Mouse (Mus musculus) G1E (cell line): Measurements from ENCODE around the gene Lrrc58. TPM values are rescaled to one million over a fixed set of nuclear protein-coding genes. Genes with fewer than 3 reads are reported as not detected.
A peak's percentile ranks its signal among the peaks of the same experiment; 100 is the strongest.

Experiments used
- ATAC-seq: 2 replicates; pipeline ENCODE4 v1.8.0; 2016; ENCODE audit warnings: mild to moderate bottlenecking; ENCODE audit not compliant: insufficient number of reproducible peaks, poor library complexity, low FRiP score, severe bottlenecking; ENCODE audit errors: extremely low read depth
- DNase-seq: peaks from one replicate; pipeline ENCODE4 v3.0.0; 2012; ENCODE audit warnings: low spot score
- H3K27me3 ChIP-seq: 2 replicates; pipeline ENCODE4 v1.6.1; 2012; ENCODE audit warnings: mild to moderate bottlenecking, low read length, inconsistent platforms; ENCODE audit not compliant: insufficient read depth
- H3K36me3 ChIP-seq: replicated peaks from 2 replicates; pipeline ENCODE3; 2012; ENCODE audit warnings: mild to moderate bottlenecking, inconsistent platforms
- H3K4me1 ChIP-seq: 2 replicates; pipeline ENCODE4 v1.6.1; 2012; ENCODE audit warnings: low read depth, low read length, inconsistent platforms, mixed read lengths; ENCODE audit not compliant: insufficient read depth
- H3K4me3 ChIP-seq: 2 replicates; pipeline ENCODE4 v1.5.1; 2012; ENCODE audit warnings: low read depth, mild to moderate bottlenecking, inconsistent platforms, low read length, moderate library complexity, mixed read lengths
- H3K9me3 ChIP-seq: replicated peaks from 2 replicates; pipeline ENCODE4 v1.6.1; 2012; ENCODE audit warnings: inconsistent platforms
- CTCF ChIP-seq: IDR thresholded peaks from 2 replicates; pipeline ENCODE4 v1.5.1; 2012; ENCODE audit warnings: low read depth, low read length, inconsistent platforms, mixed read lengths
- GATA1 ChIP-seq: IDR thresholded peaks from 2 replicates; pipeline ENCODE4 v1.6.1; 2012; ENCODE audit warnings: borderline replicate concordance, low read length, inconsistent platforms, mixed read lengths
- GATA2 ChIP-seq: IDR thresholded peaks from 2 replicates; pipeline ENCODE4 v1.6.1; 2012; ENCODE audit warnings: low read depth, low read length, inconsistent platforms, borderline replicate concordance
- POLR2AphosphoS5 ChIP-seq: IDR thresholded peaks from 2 replicates; pipeline ENCODE4 v1.6.1; 2012; ENCODE audit warnings: low read depth, low read length, inconsistent platforms; ENCODE audit not compliant: insufficient replicate concordance
- TAL1 ChIP-seq: conservative IDR thresholded peaks from 2 replicates; pipeline ENCODE4 v1.6.1; 2012; ENCODE audit warnings: low read depth, low read length, inconsistent platforms, mixed read lengths
- polyA plus RNA-seq: library from polyadenylated mRNA; stranded (reverse); fragments of >175 nt; gene quantifications from 2 replicates; pipeline ENCODE4 v1.2.3, GENCODE M21; 2012
- total RNA-seq, 2 experiments: library from RNA; stranded (forward) in 1 of 2; stranded (reverse) in 1 of 2; fragments of 200-1000 nt in 1 of 2; fragments of >200 nt in 1 of 2; fragmentation: Nextera tagmentation in 1 of 2; gene quantifications; 2 replicates each; pipeline ENCODE4 v1.2.3; 2014 to 2017

Lrrc58 gene
- total RNA-seq (2014; fragmentation: Nextera tagmentation), result 86.3 and 90.6 TPM in 2 replicates
- 37.9 and 46.5 TPM in 2 replicates for total RNA-seq (2017)
- 4.3 and 5.4 TPM in 2 replicates for polyA plus RNA-seq

GRCm38 (mm10) chr16:37867791-37868505, at the start of gene Lrrc58:
Lrrc58 (plus strand) TSS chr16:37868389.
- DNase-seq (peak; percentile 95), ATAC-seq (peak; percentile 32; the same call in 1 of the 2 replicates)
- peaks cover 28% of the 10 kb centered on the region for H3K4me1 ChIP-seq
- 0 out of 2 replicates have a peak, but pooled peaks cover 8% of the 10 kb centered on the region for H3K27me3 ChIP-seq
- peak within 1 kb of the TSS; percentile 97 for H3K4me3 ChIP-seq
- TF ChIP-seq CTCF (no peak), GATA2 (no peak), TAL1 (no peak), POLR2AphosphoS5 (no peak), GATA1 (no peak)
- peaks cover 22% of the 10 kb centered on the region for H3K36me3 ChIP-seq
- no peaks in the 10 kb centered on the region for H3K9me3 ChIP-seq

GRCm38 (mm10) chr16:37823949-37824348, 44.2 kb upstream of the Lrrc58 start:
- ATAC-seq (no peak), DNase-seq (no peak)
- Histone ChIP-seq H3K4me3 (no peak overlapping the region), H3K9me3 (no peaks in the 10 kb centered on the region), H3K27me3 (peaks cover 36% of the 10 kb centered on the region), H3K4me1 (no peaks in the 10 kb centered on the region), H3K36me3 (peaks cover 38% of the 10 kb centered on the region)
- TF ChIP-seq GATA1, result no peak
- no peak for TF ChIP-seq POLR2AphosphoS5
- no peak for TF ChIP-seq GATA2
- no peak for TF ChIP-seq CTCF
- TF ChIP-seq TAL1, result no peak

DNA sequence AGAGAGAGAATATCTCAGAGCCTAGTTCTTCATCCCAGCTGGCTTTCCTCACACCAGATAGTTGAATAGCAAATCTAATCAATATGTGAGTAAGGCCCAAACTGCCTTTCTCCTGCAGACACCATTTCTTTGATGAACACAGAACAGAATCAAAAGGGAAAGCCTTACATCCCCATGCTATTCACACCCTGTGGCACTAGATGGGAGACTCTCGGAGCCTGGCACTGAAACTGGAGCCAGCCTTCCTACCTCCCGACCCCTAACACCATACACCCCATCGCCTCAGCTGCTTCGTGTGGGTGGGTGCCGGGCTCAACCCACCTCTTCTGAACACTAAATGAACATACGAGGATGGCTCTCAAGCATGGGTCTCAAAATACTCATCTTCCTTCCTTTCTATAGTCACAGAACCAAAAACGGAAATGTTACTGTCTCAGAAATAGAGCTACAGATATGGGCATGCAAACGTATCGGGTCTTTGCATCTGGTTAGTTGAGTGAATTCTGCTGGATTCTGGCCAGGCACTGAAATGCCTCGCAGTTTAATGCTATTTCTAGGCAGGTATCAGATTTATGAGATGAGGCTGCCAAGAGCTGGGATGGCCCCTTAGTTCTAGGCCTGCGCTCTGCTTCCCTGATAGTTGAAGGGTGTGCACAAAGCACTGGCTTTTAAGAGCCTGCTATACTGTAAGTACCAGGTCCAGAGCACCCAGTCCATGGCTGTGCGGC, 43.2 kb upstream of the Lrrc58 start:
- Histone ChIP-seq H3K36me3 (peaks cover 41% of the 10 kb centered on the region), H3K4me3 (no peak overlapping the region), H3K9me3 (no peaks in the 10 kb centered on the region), H3K27me3 (peaks cover 40% of the 10 kb centered on the region), H3K4me1 (no peaks in the 10 kb centered on the region)
- ATAC-seq, result no peak
- TF ChIP-seq GATA2 (no peak), POLR2AphosphoS5 (no peak), CTCF (no peak), GATA1 (no peak), TAL1 (no peak)
- no peak for DNase-seq

DNA sequence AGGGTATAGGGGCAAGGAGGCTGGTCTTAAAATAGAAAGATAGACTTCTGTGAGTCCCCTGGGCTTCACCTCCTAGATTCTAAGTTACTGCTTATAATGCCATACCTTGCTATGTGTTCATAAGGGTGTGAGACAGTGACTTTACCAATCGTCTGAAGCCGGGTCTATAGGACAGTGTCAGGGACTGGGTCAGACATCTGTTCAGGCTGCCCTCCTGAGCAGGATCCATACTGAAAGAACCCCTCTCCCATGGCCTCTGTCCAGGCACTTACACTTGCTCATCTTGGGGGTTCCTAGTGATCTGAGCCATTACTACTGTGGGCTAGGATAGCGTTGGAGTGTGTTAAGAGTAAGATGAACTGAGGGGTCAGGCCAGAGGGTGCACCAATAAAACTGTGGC, 41.9 kb upstream of the Lrrc58 start:
- no peak overlapping the region for H3K4me3 ChIP-seq
- H3K4me1 ChIP-seq, result no peaks in the 10 kb centered on the region
- H3K9me3 ChIP-seq, result no peaks in the 10 kb centered on the region
- DNase-seq, result no peak
- peaks cover 36% of the 10 kb centered on the region for H3K27me3 ChIP-seq
- peaks cover 40% of the 10 kb centered on the region for H3K36me3 ChIP-seq
- no peak for ATAC-seq
- TF ChIP-seq TAL1, result no peak
- no peak for TF ChIP-seq CTCF
- no peak for TF ChIP-seq GATA2
- no peak for TF ChIP-seq POLR2AphosphoS5
- TF ChIP-seq GATA1, result no peak

- no peak for ATAC-seq
- Histone ChIP-seq H3K4me1 (no peaks in the 10 kb centered on the region; the same call in 1 of the 2 replicates), H3K27me3 (peaks cover 17% of the 10 kb centered on the region), H3K4me3 (no peak overlapping the region), H3K9me3 (no peaks in the 10 kb centered on the region), H3K36me3 (peaks cover 23% of the 10 kb centered on the region)
- no peak for DNase-seq
- no peak for TF ChIP-seq POLR2AphosphoS5
- TF ChIP-seq CTCF, result no peak
- no peak for TF ChIP-seq GATA2
- no peak for TF ChIP-seq TAL1
- TF ChIP-seq GATA1, result no peak
Measured at GRCm38 (mm10) chr16:37831041-37831440, 37.1 kb upstream of the Lrrc58 start.

DNA sequence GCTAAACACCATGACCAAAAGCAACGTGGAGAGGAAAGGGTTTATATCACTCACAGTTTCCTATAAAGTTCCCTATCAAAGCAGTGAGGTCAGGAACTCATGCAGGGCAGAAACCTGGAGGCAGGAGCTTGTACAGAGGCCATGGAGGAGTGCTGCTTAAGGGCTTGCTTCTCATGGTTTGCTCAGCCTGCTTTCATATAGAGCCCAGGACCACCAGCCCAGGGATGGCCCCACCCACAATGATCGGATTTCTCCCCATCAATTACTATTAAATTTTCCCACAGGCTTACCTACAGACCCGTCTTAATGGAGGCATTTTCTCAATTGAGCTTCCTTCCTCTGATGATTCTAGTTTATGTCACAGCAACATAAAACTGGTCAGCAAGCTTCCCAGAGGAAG, 30.6 kb upstream of the Lrrc58 start:
- ATAC-seq, result no peak

More for the DNA sequence above, 30.6 kb upstream of the Lrrc58 start:
- TF ChIP-seq CTCF (no peak), GATA1 (no peak), POLR2AphosphoS5 (no peak), GATA2 (no peak), TAL1 (no peak)
- Histone ChIP-seq H3K4me1 (no peaks in the 10 kb centered on the region; the same call in 1 of the 2 replicates), H3K9me3 (no peaks in the 10 kb centered on the region), H3K36me3 (peaks cover 4% of the 10 kb centered on the region), H3K27me3 (peaks cover 38% of the 10 kb centered on the region), H3K4me3 (no peak overlapping the region)
- no peak for DNase-seq
